ENCODE assay signal across 7 mouse cellular contexts in the genomic region with DNA sequence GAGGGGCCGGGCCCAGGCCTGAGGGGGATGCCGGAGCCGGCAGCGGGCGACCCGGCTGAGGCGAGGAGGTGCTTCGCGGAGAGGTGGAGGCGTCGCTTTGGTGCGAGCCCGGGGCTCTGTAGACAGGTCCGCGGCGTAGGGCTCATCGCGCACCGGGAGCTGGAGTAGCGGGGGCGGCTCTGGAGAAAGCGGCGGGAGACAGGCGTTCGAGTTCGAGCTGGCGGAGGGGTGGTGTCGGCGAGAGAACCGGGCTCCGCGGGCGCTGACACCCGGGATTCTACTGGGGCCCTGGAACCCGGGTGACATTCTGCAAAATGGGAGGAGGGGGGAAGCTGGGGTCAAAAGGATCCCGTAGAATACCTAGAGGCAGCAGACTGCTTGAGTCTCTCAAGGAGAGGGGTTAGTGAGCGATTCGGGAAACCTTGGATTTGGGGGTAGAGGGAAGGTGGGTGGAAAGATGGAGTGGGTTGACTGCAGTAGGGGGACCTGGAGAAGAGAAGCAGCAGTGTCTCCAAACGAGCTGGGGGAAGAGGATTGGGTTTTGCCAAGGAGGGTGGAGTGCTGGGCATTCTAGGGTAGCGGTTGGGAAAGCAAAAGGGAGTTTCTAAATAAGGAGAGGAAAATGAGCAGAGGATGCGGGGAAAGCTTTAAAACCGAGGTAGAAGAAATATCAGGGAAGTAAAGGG. TPM values are rescaled to one million over a fixed set of nuclear protein-coding genes. Genes with fewer than 3 reads are reported as not detected.
DNase-seq lines count a peak whose midpoint lies in the region; ATAC-seq and TF ChIP-seq lines count a peak whose summit lies in the region.

No protein-coding gene starts in this region.

- no peak for TF ChIP-seq RAD21 in MEL (IDR thresholded peaks at IDR 0.05; ENCODE audit: low read depth, low read length)

- TF ChIP-seq EP300 in MEL (IDR thresholded peaks at IDR 0.05; ENCODE audit: low read depth in 1 of 2, low read length in 2 of 2): no peak

- H3K4me1 ChIP-seq in MEL (ENCODE audit: control insufficient read depth in 1 of 2, insufficient read depth in 2 of 2, low read length in 2 of 2): peaks cover 4 to 11% of the 10 kb centered on the region in 2 experiments; a peak in 3 of 4 replicates
- H3K4me1 ChIP-seq in cortical plate, adult 2 months (ENCODE audit: control insufficient read depth, insufficient read depth, low read length): peaks cover 2% of the 10 kb centered on the region; the same call in 1 of the 2 replicates
- no peaks in the 10 kb centered on the region for H3K4me1 ChIP-seq in small intestine, adult 2 months (ENCODE audit: control insufficient read depth, insufficient read depth, insufficient read length, low read length)

- H3K79me2 ChIP-seq in MEL (ENCODE audit: control insufficient read depth, insufficient read depth, low read length, poor library complexity): peaks cover 36% of the 10 kb centered on the region

- H3K4me3 ChIP-seq in MEL (ENCODE audit: control insufficient read depth in 1 of 2, insufficient read depth in 1 of 2, low read depth in 2 of 2, low read length in 2 of 2): peak overlapping the region; percentile 62 to 95
- H3K4me3 ChIP-seq in cortical plate, adult 2 months (ENCODE audit: insufficient read depth, low read length): peak overlapping the region; percentile 61
- peak overlapping the region; percentile 85 for H3K4me3 ChIP-seq in small intestine, adult 2 months (ENCODE audit: low read depth, low read length)

- 0 out of 4 replicates have a peak, but pooled peaks of 1 of the 2 experiments have one; percentile 16 for TF ChIP-seq POLR2A in MEL (IDR thresholded peaks at IDR 0.05; ENCODE audit: control insufficient read depth in 1 of 2, insufficient read depth in 1 of 2, low read depth in 1 of 2, low read length in 2 of 2, poor library complexity in 1 of 2)
- no peak for TF ChIP-seq POLR2A in cortical plate, adult 2 months (IDR thresholded peaks at IDR 0.05; ENCODE audit: extremely low read depth, insufficient read depth, low read length)
- TF ChIP-seq POLR2A in small intestine, adult 2 months (IDR thresholded peaks at IDR 0.05; ENCODE audit: low read depth, low read length): no peak

- peak; percentile 5 for ATAC-seq in CD4-positive, CD25-positive, alpha-beta regulatory T cell, adult 4 months

- WGBS in small intestine, adult 2 months: under 1% methylated on average over 42 of the region's 42 CpGs

- peak overlapping the region; percentile 45 for H3K27ac ChIP-seq in MEL (ENCODE audit: control insufficient read depth, low read depth, low read length)
- H3K27ac ChIP-seq in cortical plate, adult 2 months (ENCODE audit: insufficient read depth, low read length): peak overlapping the region; percentile 90
- H3K27ac ChIP-seq in small intestine, adult 2 months (ENCODE audit: insufficient read depth, low read depth, low read length): peak overlapping the region; percentile 64

- no peaks in the 10 kb centered on the region for H3K9me3 ChIP-seq in MEL (replicated peaks; ENCODE audit: insufficient read depth, low read length)

- H3K27me3 ChIP-seq in MEL (ENCODE audit: control insufficient read depth in 1 of 2, insufficient read depth in 2 of 2, low read length in 2 of 2): no peaks in the 10 kb centered on the region
- no peaks in the 10 kb centered on the region for H3K27me3 ChIP-seq in small intestine, adult 2 months (ENCODE audit: control insufficient read depth, insufficient read depth, low read length)

- no peak for DNase-seq in MEL (ENCODE audit: low read depth, low spot score)
- peak; percentile 41 to 63 for DNase-seq in gastrocnemius, postnatal 4 days (ENCODE audit: low spot score in 2 of 2)
- DNase-seq in kidney, postnatal 36 days: peak; percentile 47 to 69
- peak; percentile 46 for DNase-seq in lung, postnatal 36 days

- H3K9ac ChIP-seq in MEL (ENCODE audit: control insufficient read depth, low read depth, low read length, poor library complexity, severe bottlenecking): peak overlapping the region; percentile 94

- TF ChIP-seq CTCF in MEL (IDR thresholded peaks at IDR 0.05 in 2 of 3, conservative IDR thresholded peaks at IDR 0.05 in 1 of 3; ENCODE audit: control insufficient read depth in 1 of 3, insufficient read depth in 1 of 3, low read depth in 2 of 3, low read length in 3 of 3, poor library complexity in 1 of 3, severe bottlenecking in 1 of 3): no peak
- TF ChIP-seq CTCF in cortical plate, adult 2 months (IDR thresholded peaks at IDR 0.05; ENCODE audit: extremely low read depth, insufficient read depth, low read length): no peak
- no peak for TF ChIP-seq CTCF in small intestine, adult 2 months (IDR thresholded peaks at IDR 0.05; ENCODE audit: extremely low read depth, insufficient read length, insufficient replicate concordance, low read depth, low read length)

- peaks cover under 1 to 26% of the 10 kb centered on the region in 2 experiments; a peak in 2 of 4 replicates for H3K36me3 ChIP-seq in MEL (ENCODE audit: control insufficient read depth in 1 of 2, insufficient read depth in 2 of 2, low read length in 2 of 2)
- no peaks in the 10 kb centered on the region for H3K36me3 ChIP-seq in small intestine, adult 2 months (ENCODE audit: control insufficient read depth, insufficient read depth, low read length)

TF ChIP-seq in MEL, 35 proteins besides CTCF, POLR2A, EP300 and RAD21:
- TF ChIP-seq MYB (IDR thresholded peaks at IDR 0.05; ENCODE audit: low read depth, low read length) (no peak), UBTF (IDR thresholded peaks at IDR 0.05; ENCODE audit: borderline replicate concordance, insufficient read depth, low read depth, low read length) (peak; percentile 61; the same call in 1 of the 2 replicates), MAZ (IDR thresholded peaks at IDR 0.05; ENCODE audit: low read depth, low read length) (peak; percentile 21; the same call in 1 of the 2 replicates), SIN3A (IDR thresholded peaks at IDR 0.05; ENCODE audit: low read length) (peak; percentile 29), CHD1 (IDR thresholded peaks at IDR 0.05; ENCODE audit: low read depth, low read length) (peak; percentile 84; the same call in 1 of the 2 replicates)
TF ChIP-seq in MEL: peak in this region for 4.

RNA-seq across cellular contexts. Expression of a gene that starts 0.7 kb away (rescaled TPM):
- 10 to 100 TPM; 70.3 to 72.6 TPM for polyA plus RNA-seq in CD4-positive, CD25-positive, alpha-beta regulatory T cell, adult 4 months (2017; shearing (Covaris generic))
- total RNA-seq in MEL (2012; rRNA removed): 69.1 and 71.4 TPM in 2 replicates
- 100 to 1,000 TPM in 1 of 2 experiments, not detected in 1; 199 TPM for polyA plus RNA-seq in MEL (2012; ENCODE audit: insufficient read depth in 1 of 2, insufficient read length in 2 of 2, low read depth in 1 of 2, low replicate concordance in 2 of 2, missing spikeins in 1 of 2)
- polyA plus RNA-seq in cortical plate, adult 2 months (2012; rRNA removed): 1,071 and 1,109 TPM in 2 replicates
- total RNA-seq in gastrocnemius, postnatal 4 days (2021): 100 to 1,000 TPM; 103 to 128 TPM
- 166 and 317 TPM in 2 replicates for polyA plus RNA-seq in small intestine, adult 2 months (2012; rRNA removed)

RNA-seq across cellular contexts. Expression of a gene that starts 27.5 kb away (rescaled TPM):
- not detected for polyA plus RNA-seq in CD4-positive, CD25-positive, alpha-beta regulatory T cell, adult 4 months (2017; shearing (Covaris generic))
- total RNA-seq in MEL (2012; rRNA removed): 0.10 and 0.12 TPM in 2 replicates
- 1 to 10 TPM in 1 of 2 experiments, not detected in 1; 3.6 TPM for polyA plus RNA-seq in MEL (2012; ENCODE audit: insufficient read depth in 1 of 2, insufficient read length in 2 of 2, low read depth in 1 of 2, low replicate concordance in 2 of 2, missing spikeins in 1 of 2)
- polyA plus RNA-seq in cortical plate, adult 2 months (2012; rRNA removed): 9.0 and 9.2 TPM in 2 replicates
- total RNA-seq in gastrocnemius, postnatal 4 days (2021): 10 to 100 TPM; 37.8 to 40.3 TPM
- polyA plus RNA-seq in small intestine, adult 2 months (2012; rRNA removed): 3.2 and 4.8 TPM in 2 replicates
